Mouse (Mus musculus) stomach, postnatal 0 days (tissue): ENCODE measurements around the gene Hinfp. TPM values are rescaled to one million over a fixed set of nuclear protein-coding genes. Genes with fewer than 3 reads are reported as not detected.

Experiments used
- ATAC-seq: fragments of 200-750 bp; cut with Nextera tagmentation; 2 replicates; pipeline ENCODE4 v1.8.0; 2017; ENCODE audit not compliant: low FRiP score, low TSS enrichment
- DNase-seq: peaks from one replicate; pipeline ENCODE4 v3.0.0-alpha.2; 2016; ENCODE audit warnings: low spot score
- H3K27ac ChIP-seq: fragments of 300-500 bp; sonication (generic); replicated peaks from 2 replicates; pipeline ENCODE4 v1.5.1; 2014; ENCODE audit warnings: mild to moderate bottlenecking, control low read depth
- H3K27me3 ChIP-seq: fragments of 300-500 bp; sonication (generic); 2 replicates; pipeline ENCODE4 v1.6.1; 2014; ENCODE audit warnings: low read length; ENCODE audit not compliant: control insufficient read depth, insufficient read depth
- H3K36me3 ChIP-seq: fragments of 300-500 bp; sonication (generic); 2 replicates; pipeline ENCODE4 v1.6.1; 2014; ENCODE audit warnings: low read length, mixed read lengths; ENCODE audit not compliant: control insufficient read depth, insufficient read depth
- H3K4me1 ChIP-seq: fragments of 300-500 bp; sonication (generic); replicated peaks from 2 replicates; pipeline ENCODE4 v1.6.1; 2014; ENCODE audit warnings: antibody characterized with exemption; ENCODE audit not compliant: control insufficient read depth, insufficient read depth
- H3K4me2 ChIP-seq: fragments of 300-500 bp; sonication (generic); replicated peaks from 2 replicates; pipeline ENCODE4 v1.6.1; 2014; ENCODE audit warnings: low read depth, mild to moderate bottlenecking, control low read depth, moderate library complexity
- H3K4me3 ChIP-seq: fragments of 300-500 bp; sonication (generic); 2 replicates; pipeline ENCODE4 v1.5.1; 2014; ENCODE audit warnings: low read depth, low read length, control low read depth
- H3K9ac ChIP-seq: fragments of 300-500 bp; sonication (generic); 2 replicates; pipeline ENCODE4 v1.6.1; 2014; ENCODE audit warnings: mild to moderate bottlenecking, low read length, control low read depth, mixed read lengths
- H3K9me3 ChIP-seq: fragments of 300-500 bp; sonication (generic); 2 replicates; pipeline ENCODE4 v1.6.1; 2016; ENCODE audit warnings: low read length; ENCODE audit not compliant: control insufficient read depth
- CTCF ChIP-seq: IDR thresholded peaks from 2 replicates; pipeline ENCODE4 v1.5.1; 2016; ENCODE audit warnings: antibody characterized with exemption, low read depth, mild to moderate bottlenecking, moderate library complexity
- EP300 ChIP-seq: optimal IDR thresholded peaks from 2 replicates; pipeline ENCODE3; 2016; ENCODE audit warnings: antibody characterized with exemption
- WGBS: fragments of 180-500 bp; shearing (Covaris S2); extraction: QIAGEN DNeasy Blood & Tissue Kit; methylation state at CpG from one replicate; pipeline ENCODE4 v1.1.7; 2014; 5-methylcytosine and 5-hydroxymethylcytosine counted together
- polyA plus RNA-seq: library from polyadenylated mRNA; unstranded; fragments of >200 nt; fragmentation: Nextera tagmentation; extraction: Ambion mirVana; gene quantifications from 2 replicates; pipeline ENCODE4 v1.2.1, GENCODE M21; 2015

Hinfp gene
- polyA plus RNA-seq, 1 experiment from 2014 or later, result 8.9 TPM

- peak; percentile 67 for DNase-seq
- no peak overlapping the region for H3K9ac ChIP-seq
- H3K4me1 ChIP-seq, result no peaks in the 10 kb centered on the region
- no peak overlapping the region for H3K27ac ChIP-seq
- 0 out of 2 replicates have a peak, but pooled peaks have one; percentile 45 for ATAC-seq
- peaks cover 17% of the 10 kb centered on the region for H3K36me3 ChIP-seq
- no peak for TF ChIP-seq EP300
- peak; percentile 81 for TF ChIP-seq CTCF
- H3K9me3 ChIP-seq, result no peaks in the 10 kb centered on the region
- H3K4me2 ChIP-seq, result no peak overlapping the region
- no peak overlapping the region for H3K4me3 ChIP-seq
- H3K27me3 ChIP-seq, result no peaks in the 10 kb centered on the region
- 63% methylated on average over 3 of the region's 3 CpGs for WGBS
Measured at GRCm38 (mm10) chr9:44292490-44292889, 13.0 kb downstream of the Hinfp start.

GRCm38 (mm10) chr9:44288959-44289291, 16.5 kb downstream of the Hinfp start:
- no peaks in the 10 kb centered on the region for H3K9me3 ChIP-seq
- 18% methylated on average over 11 of the region's 11 CpGs for WGBS
- no peak overlapping the region; the same call in 1 of the 2 replicates for H3K4me3 ChIP-seq
- DNase-seq (no peak), ATAC-seq (no peak)
- H3K27ac ChIP-seq, result no peak overlapping the region
- no peak overlapping the region for H3K4me2 ChIP-seq
- TF ChIP-seq EP300 (no peak), CTCF (no peak)
- no peak overlapping the region for H3K9ac ChIP-seq
- H3K36me3 ChIP-seq, result peaks cover 4% of the 10 kb centered on the region; the same call in 1 of the 2 replicates
- no peaks in the 10 kb centered on the region for H3K4me1 ChIP-seq
- no peaks in the 10 kb centered on the region for H3K27me3 ChIP-seq

GRCm38 (mm10) chr9:44288076-44288958, 17.2 kb downstream of the Hinfp start, which contains the start of gene Abcg4:
Gene Abcg4 (minus strand): TSS chr9:44288615.
- ATAC-seq (peak; percentile 38), DNase-seq (peak; percentile 35)
- Histone ChIP-seq H3K9me3 (no peaks in the 10 kb centered on the region), H3K27me3 (no peaks in the 10 kb centered on the region), H3K4me1 (no peaks in the 10 kb centered on the region), H3K4me3 (peak within 1 kb of the TSS; percentile 61), H3K36me3 (peaks cover 4% of the 10 kb centered on the region; the same call in 1 of the 2 replicates), H3K27ac (0 out of 2 replicates have a peak within 1 kb of the TSS, but pooled peaks have one; percentile 18), H3K9ac (peak within 1 kb of the TSS; percentile 63), H3K4me2 (peak within 1 kb of the TSS; percentile 83)
- 1% methylated on average over 38 of the region's 38 CpGs for WGBS
- TF ChIP-seq EP300, result no peak
- TF ChIP-seq CTCF, result no peak

GRCm38 (mm10) chr9:44287401-44288075, 17.9 kb downstream of the Hinfp start:
- Histone ChIP-seq H3K4me1 (no peaks in the 10 kb centered on the region), H3K4me3 (peak overlapping the region; percentile 61), H3K36me3 (peaks cover 4% of the 10 kb centered on the region; the same call in 1 of the 2 replicates), H3K9ac (peak overlapping the region; percentile 63), H3K4me2 (peak overlapping the region; percentile 83), H3K27me3 (no peaks in the 10 kb centered on the region), H3K9me3 (no peaks in the 10 kb centered on the region), H3K27ac (no peak overlapping the region)
- peak; percentile 50 for DNase-seq
- TF ChIP-seq CTCF, result no peak
- TF ChIP-seq EP300, result no peak
- WGBS, result 1% methylated on average over 44 of the region's 47 CpGs
- ATAC-seq, result peak; percentile 35; the same call in 1 of the 2 replicates

- TF ChIP-seq EP300 (no peak), CTCF (no peak)
- 16% methylated on average over 11 of the region's 11 CpGs for WGBS
- 0 out of 2 replicates have a peak, but pooled peaks have one; percentile 10 for ATAC-seq
Measured at GRCm38 (mm10) chr9:44287003-44287400, 18.5 kb downstream of the Hinfp start.

More at GRCm38 (mm10) chr9:44287003-44287400, 18.5 kb downstream of the Hinfp start:
- Histone ChIP-seq H3K4me2 (peak overlapping the region; percentile 83), H3K27ac (no peak overlapping the region), H3K9me3 (no peaks in the 10 kb centered on the region), H3K9ac (peak overlapping the region; percentile 63), H3K27me3 (no peaks in the 10 kb centered on the region), H3K36me3 (peaks cover 4% of the 10 kb centered on the region; the same call in 1 of the 2 replicates), H3K4me1 (no peaks in the 10 kb centered on the region), H3K4me3 (peak overlapping the region; percentile 61)
- DNase-seq, result no peak
